Mouse (Mus musculus) thymus, adult 2 months (tissue): Measurements from ENCODE around the gene Ccdc187.

Experiments
- CTCF ChIP-seq: fragments of 200-500 bp; IDR thresholded peaks from 2 replicates; pipeline ENCODE4 v1.5.1; 2012; ENCODE audit warnings: mild to moderate bottlenecking, control low read depth, low read length, moderate library complexity, borderline replicate concordance; ENCODE audit not compliant: control insufficient read depth, poor library complexity, insufficient read depth; ENCODE audit errors: extremely low read depth
- POLR2A ChIP-seq: fragments of 200-500 bp; IDR thresholded peaks from 2 replicates; pipeline ENCODE4 v1.6.1; 2012; ENCODE audit warnings: mild to moderate bottlenecking, low read length, control low read depth, moderate library complexity; ENCODE audit not compliant: control insufficient read depth, poor library complexity, insufficient read depth; ENCODE audit errors: extremely low read depth

GRCm38 (mm10) chr2:26214526-26214925, 79.8 kb downstream of the Ccdc187 start:
- TF ChIP-seq POLR2A (no peak), CTCF (no peak)
